Mouse (Mus musculus): ENCODE measurements around the gene Ralgapa2. TPM values are rescaled to one million over a fixed set of nuclear protein-coding genes. Genes with fewer than 3 reads are reported as not detected.

Ralgapa2 gene
- 10 to 100 TPM; 26.0 to 29.8 TPM for total RNA-seq (2021)

GRCm38 (mm10) chr2:146511911-146512580, at the start of gene Ralgapa2:
Gene Ralgapa2 (minus strand): TSS chr2:146512344.
- intact Hi-C loops (cut with DNase I) = no loop called here

DNA sequence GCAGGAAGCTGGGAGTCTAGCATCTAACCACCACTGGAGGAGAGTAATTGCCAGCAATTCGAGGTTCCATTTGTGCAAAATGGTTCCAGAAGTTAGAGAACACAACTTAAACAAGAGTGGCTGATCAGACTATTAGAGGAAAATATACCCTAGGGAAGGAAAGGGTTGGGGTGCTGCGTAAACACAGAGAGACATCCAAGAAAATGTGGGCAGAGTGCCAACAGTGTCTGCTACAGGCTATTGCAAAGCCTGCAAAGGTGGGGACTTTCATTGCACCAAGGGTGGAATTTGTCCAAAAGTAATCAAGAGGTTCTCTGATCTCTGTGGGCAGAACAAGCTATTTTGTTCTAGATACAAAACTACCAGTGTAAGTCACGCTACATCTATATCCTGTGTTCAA, 49.4 kb upstream of the Ralgapa2 start:
- intact Hi-C loops (cut with DNase I) = no loop called here
- DNase-seq (ENCODE audit: extremely low spot score in 1 of 2, low spot score in 2 of 2) = peak in 1 of 2 experiments; percentile 33

More at GRCm38 (mm10) chr2:146511911-146512580, at the start of gene Ralgapa2:
- peak; percentile 99 for DNase-seq (ENCODE audit: extremely low spot score in 1 of 2, low spot score in 2 of 2)

GRCm38 (mm10) chr2:146560633-146561043, 48.5 kb upstream of the Ralgapa2 start:
- intact Hi-C loops (cut with DNase I) = no loop called here
- no peak for DNase-seq (ENCODE audit: extremely low spot score in 1 of 2, low spot score in 2 of 2)

DNA sequence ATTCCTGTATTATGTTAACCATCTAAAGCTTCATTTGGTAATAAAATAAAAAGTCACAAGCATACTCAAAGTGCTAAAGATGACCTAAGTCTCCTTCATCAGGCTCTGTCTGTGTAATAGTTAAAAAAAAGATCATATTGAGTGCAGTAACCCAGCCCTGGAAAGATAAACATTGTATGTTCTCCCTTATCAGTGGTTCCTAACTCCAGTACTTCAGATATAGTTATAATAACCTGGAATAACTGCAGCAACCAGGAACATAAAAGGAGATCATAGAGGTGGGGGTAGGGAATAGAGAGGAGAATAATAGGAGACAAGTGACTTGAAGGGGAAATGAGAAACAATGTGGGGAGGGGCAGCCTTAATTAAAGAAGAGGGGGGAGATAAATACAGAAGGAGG, 44.0 kb upstream of the Ralgapa2 start:
- intact Hi-C loops (cut with DNase I) = no loop called here
- DNase-seq (ENCODE audit: extremely low spot score in 1 of 2, low spot score in 2 of 2) = no peak

DNA sequence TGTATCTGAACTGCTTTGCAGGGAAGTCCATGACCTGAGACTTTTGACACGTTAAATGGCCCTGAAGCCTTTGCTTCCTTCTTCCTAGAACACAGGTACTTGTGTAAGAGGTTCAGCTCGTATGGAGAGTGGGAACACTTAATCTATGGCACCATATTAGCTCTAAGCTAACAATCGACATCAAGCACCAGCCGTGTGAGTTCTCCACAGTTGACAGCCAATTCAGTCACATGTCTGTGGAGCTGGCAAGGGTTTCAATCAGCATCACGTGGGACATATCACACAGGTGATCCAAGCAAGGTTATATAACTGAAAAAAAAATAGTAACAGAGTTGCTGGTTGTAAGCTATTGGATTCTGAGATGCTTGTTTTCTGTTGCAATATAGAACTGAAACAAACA, 43.2 kb upstream of the Ralgapa2 start:
- no peak for DNase-seq (ENCODE audit: extremely low spot score in 1 of 2, low spot score in 2 of 2)
- intact Hi-C loops (cut with DNase I) = no loop called here

DNA sequence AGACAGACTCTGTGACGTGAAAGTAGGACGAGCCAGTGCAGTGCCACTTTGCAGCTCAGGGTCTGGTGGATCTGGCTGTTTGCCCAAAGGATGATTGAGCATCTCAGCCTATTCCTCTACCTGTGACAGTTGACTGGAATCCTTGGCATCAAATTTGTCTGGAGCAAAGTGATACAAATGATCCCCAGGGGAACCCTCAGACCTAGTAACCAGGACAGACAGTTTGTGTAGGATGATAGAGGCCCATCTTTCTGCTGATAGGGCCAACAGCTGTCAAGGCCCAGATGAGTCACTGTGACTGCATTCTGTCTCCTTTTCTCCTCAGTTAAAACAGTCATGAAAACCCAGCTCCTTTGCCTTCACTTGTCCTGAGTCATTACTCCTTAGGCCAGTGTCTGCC, 41.6 kb upstream of the Ralgapa2 start:
- no peak for DNase-seq (ENCODE audit: extremely low spot score in 1 of 2, low spot score in 2 of 2)
- intact Hi-C loops (cut with DNase I) = no loop called here

- intact Hi-C loops (cut with DNase I) = no loop called here
Observed at GRCm38 (mm10) chr2:146551818-146552217, 39.7 kb upstream of the Ralgapa2 start.

DNA sequence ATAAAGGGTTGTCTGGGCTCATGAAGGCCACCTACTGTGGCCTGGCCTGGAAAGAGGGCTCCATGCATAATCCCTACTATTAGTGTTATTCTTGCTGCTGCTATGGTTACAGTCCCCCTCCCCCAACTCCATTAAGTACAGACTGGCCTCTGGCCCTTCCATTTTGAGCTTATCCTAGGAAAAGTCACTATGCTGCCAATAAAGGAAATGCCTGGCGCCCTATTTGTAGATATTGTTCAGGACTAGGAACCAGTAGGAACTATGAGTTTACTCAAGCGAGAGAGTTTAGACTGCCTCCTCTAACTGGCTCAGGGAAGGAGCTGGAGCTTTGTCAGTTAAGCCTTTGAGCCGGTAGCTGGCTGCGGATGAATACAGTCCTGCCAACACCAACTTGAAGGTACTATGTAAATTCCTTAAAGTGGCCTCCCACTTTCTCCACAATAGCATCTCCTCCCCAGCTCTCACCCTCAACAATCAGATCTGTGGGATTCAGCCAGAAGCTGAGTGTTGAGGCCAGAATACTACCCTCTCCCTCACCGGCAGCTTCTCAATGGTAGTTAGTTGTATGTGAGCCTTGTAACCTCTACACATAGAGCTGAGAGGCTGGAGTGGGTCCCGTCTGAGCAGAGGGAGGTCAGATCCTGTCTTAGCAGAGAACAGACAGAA, 37.1 kb upstream of the Ralgapa2 start:
- intact Hi-C loops (cut with DNase I) = no loop called here

More at GRCm38 (mm10) chr2:146551818-146552217, 39.7 kb upstream of the Ralgapa2 start:
- no peak for DNase-seq (ENCODE audit: extremely low spot score in 1 of 2, low spot score in 2 of 2)

DNA sequence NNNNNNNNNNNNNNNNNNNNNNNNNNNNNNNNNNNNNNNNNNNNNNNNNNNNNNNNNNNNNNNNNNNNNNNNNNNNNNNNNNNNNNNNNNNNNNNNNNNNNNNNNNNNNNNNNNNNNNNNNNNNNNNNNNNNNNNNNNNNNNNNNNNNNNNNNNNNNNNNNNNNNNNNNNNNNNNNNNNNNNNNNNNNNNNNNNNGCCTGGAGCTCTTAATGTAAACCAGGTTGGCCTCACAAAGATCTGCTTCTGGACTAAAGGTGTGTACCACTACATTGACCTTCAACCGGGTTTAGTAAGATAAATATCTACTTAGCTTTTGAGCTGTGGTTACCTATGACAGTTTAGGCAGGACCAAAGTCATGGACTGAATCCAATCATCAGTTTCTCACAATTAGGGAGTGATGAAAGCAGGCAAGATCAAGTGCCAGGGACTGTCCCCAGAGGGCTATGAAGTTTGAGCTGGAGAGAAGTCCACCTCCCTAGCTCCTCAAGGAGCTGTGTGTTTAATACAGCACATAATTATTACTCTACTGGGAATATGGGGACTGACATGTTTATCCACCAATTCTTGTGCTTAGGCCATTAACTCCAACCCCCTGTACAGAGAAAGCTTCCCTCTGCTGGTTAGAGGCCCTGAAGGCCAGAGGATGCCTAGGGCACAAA, 32.1 kb upstream of the Ralgapa2 start:
- intact Hi-C loops (cut with DNase I) = no loop called here

More for the DNA sequence above, 37.1 kb upstream of the Ralgapa2 start:
- DNase-seq (ENCODE audit: extremely low spot score in 1 of 2, low spot score in 2 of 2) = peak in 1 of 2 experiments; percentile 50

GRCm38 (mm10) chr2:146533118-146533949, 21.2 kb upstream of the Ralgapa2 start:
- DNase-seq (ENCODE audit: extremely low spot score in 1 of 2, low spot score in 2 of 2) = no peak
- intact Hi-C loops (cut with DNase I) = no loop called here

More for the DNA sequence above, 32.1 kb upstream of the Ralgapa2 start:
- no peak for DNase-seq (ENCODE audit: extremely low spot score in 1 of 2, low spot score in 2 of 2)

DNA sequence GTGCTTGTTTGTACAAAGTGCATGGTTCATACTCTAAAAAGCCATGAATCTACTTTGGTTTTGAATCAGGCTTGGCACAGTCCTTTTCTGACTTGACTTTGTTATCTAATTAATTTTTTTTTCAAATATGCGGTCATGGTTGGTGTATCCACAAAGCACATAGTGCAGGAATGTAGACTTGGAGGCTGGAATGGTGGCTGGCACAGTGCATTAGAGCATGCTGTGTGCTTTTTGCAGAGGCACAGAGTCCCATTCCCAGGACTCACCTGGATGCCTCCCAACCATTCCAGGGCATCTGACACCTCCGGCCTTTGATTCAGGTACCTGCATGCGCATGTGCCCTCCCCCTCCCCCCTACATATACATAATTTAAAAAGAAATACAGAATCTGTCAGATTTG, 20.3 kb upstream of the Ralgapa2 start:
- intact Hi-C loops (cut with DNase I) = no loop called here
- no peak for DNase-seq (ENCODE audit: extremely low spot score in 1 of 2, low spot score in 2 of 2)

DNA sequence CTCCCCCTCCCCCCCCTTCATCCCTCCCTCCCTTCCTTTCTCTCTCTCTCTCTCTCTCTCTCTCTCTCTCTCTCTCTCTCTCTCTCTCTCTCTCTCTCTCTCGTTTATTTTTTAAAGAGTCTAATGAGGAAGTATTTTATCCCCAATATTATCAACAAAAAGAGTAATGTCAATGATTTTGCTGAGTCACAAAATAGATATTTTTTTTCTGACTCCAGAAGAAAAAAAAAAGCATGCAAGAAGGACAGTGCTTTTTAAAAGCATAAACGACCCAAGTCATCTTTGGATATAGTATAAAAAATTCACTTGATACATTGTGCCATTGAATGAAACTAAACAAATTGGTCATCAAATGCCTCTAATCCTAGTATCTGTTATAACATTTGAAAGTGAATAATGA, 13.3 kb upstream of the Ralgapa2 start:
- DNase-seq (ENCODE audit: extremely low spot score in 1 of 2, low spot score in 2 of 2) = no peak
- intact Hi-C loops (cut with DNase I) = no loop called here

DNA sequence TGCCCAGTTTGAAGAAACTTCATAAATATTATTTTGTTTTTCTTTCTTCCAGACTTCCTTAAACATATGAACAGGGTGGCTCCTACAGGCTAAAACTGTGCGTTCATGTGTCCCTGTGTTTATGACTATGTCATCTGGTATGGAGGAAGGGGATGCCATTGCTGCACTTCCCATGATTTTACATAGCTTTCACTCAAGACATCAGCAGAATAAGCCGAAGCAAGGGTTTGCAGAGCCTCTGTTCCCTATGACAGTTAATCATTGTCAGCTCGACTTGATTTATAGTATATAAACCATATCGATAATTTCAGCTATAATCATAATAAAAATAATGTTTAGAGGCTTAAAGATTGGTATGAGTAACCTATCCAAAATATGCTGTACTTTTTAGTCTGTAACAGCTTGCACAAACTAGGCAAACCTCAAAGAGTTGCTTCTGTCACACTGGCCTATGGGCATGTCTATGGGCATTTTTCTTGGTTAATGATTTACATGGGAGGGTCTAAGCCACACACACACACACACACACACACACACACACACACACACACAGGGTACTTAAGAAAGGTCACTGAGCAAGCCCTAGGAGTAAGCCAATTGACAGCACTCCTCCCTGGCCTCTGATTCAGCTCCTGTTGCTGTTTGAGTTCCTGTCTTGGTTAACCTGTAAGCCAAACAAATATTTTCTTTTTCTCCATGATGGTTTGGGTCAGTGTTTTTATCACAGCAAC, 12.7 kb upstream of the Ralgapa2 start:
- intact Hi-C loops (cut with DNase I) = no loop called here

GRCm38 (mm10) chr2:146516894-146517293, 4.8 kb upstream of the Ralgapa2 start:
- intact Hi-C loops (cut with DNase I) = no loop called here
- DNase-seq (ENCODE audit: extremely low spot score in 1 of 2, low spot score in 2 of 2) = no peak

More for the DNA sequence above, 12.7 kb upstream of the Ralgapa2 start:
- DNase-seq (ENCODE audit: extremely low spot score in 1 of 2, low spot score in 2 of 2) = no peak

DNA sequence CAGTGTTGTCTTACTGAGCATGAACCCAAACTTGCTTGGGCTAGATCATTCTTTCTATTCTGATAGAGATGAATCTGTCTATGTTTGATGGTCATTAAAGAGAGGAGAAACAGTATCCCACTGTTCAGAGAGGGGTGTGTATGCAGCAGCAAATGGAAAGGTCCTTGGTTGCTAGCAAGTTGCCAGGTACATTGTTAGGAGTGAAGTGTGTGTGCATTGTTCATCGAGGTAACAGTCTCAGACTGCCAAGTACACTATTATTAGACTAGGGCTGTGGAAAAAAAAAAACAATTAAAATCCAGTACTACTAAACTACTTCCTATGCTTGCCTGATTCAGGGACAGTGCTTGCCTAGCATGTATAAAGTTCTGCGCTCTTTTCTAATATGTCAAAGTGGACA, 2.9 kb upstream of the Ralgapa2 start:
- DNase-seq (ENCODE audit: extremely low spot score in 1 of 2, low spot score in 2 of 2) = no peak
- intact Hi-C loops (cut with DNase I) = no loop called here

GRCm38 (mm10) chr2:146512581-146512920, 407 bp upstream of the Ralgapa2 start:
- intact Hi-C loops (cut with DNase I) = no loop called here
- DNase-seq (ENCODE audit: extremely low spot score in 1 of 2, low spot score in 2 of 2) = no peak

- DNase-seq (ENCODE audit: extremely low spot score in 1 of 2, low spot score in 2 of 2) = no peak
- intact Hi-C loops (cut with DNase I) = no loop called here
Observed at GRCm38 (mm10) chr2:146511401-146511865, 711 bp downstream of the Ralgapa2 start.

GRCm38 (mm10) chr2:146510780-146511179, 1.4 kb downstream of the Ralgapa2 start:
- DNase-seq (ENCODE audit: extremely low spot score in 1 of 2, low spot score in 2 of 2) = no peak
- intact Hi-C loops (cut with DNase I) = no loop called here
